Mouse (Mus musculus): ENCODE results near the gene Spem2. TPM values are rescaled to one million over a fixed set of nuclear protein-coding genes. Genes with fewer than 3 reads are reported as not detected.
A peak's percentile ranks its signal among the peaks of the same experiment; 100 is the strongest.

Gene Spem2
- total and polyA plus RNA-seq, 3 experiments: not detected

DNA sequence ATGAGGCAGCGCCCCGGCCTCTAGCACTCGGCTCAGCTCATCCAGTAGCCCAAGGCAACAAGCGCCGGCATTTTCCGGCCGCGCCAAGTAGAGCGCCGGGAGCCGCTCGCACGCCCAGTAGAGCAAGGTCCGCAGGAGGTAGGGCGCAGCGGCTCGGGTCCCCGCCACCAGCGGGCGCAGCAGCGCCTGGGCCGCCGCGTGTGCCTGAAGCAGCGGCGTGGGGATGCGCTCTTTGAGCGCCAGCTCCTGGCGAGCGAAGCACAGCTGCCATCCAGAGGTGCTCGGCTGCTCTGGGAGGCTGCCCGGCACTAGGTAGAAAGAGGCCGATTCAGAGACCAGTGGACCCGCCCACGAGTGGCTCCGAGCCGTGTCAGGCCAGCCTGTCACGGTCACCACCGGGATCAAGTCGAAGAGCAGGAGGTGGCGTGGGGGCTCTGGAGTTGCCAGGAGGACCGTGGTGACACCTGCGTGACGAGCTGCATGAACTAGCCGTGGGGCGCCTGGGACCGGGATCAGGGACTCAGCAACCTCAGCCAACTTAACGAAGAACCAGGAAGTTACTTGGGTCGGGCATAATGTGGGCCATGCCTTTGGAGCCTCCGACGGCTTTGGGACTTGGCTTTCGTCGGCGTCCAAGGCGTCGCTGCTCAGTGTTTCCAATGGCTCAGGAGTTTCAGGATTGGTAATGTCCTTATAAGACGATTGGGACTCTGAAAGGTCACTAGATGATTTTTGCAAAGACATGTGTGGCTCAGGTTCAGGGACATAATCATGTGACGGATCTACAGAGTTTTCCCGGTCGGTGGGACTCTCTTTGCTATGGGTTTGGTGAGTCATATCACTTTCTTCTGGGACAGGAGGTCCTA lies 14.2 kb downstream of the Spem2 start:
- Histone ChIP-seq H3K9ac (ENCODE audit: insufficient read depth, low read depth) (peak overlapping the region; percentile 2; the same call in 1 of the 2 replicates), H3K4me3 (replicated peaks in 1 of 3; ENCODE audit: low read depth in 2 of 3, low read length in 2 of 3, poor library complexity in 1 of 3) (peak overlapping the region; percentile 11 to 39 (median 31)), H3K79me2 (replicated peaks; ENCODE audit: control insufficient read depth, extremely low read depth, insufficient read depth, poor library complexity, severe bottlenecking) (no peaks in the 10 kb centered on the region), H3K36me3 (replicated peaks in 1 of 2; ENCODE audit: control insufficient read depth in 1 of 2, insufficient read depth in 1 of 2, low read length in 1 of 2) (no peaks in the 10 kb centered on the region), H3K4me1 (ENCODE audit: control insufficient read depth in 1 of 2, insufficient read depth in 2 of 2) (peaks cover 11 to 38% of the 10 kb centered on the region in 2 experiments), H3K4me2 (ENCODE audit: insufficient read depth, low read depth, poor library complexity, severe bottlenecking) (peak overlapping the region; percentile 72), H3K27ac (ENCODE audit: insufficient read depth, low read depth) (no peak overlapping the region), H3K9me3 (replicated peaks; ENCODE audit: low read length) (peaks cover 24% of the 10 kb centered on the region), H3K27me3 (replicated peaks) (peaks cover 50% of the 10 kb centered on the region)
- in situ Hi-C loops (cut with MboI; ENCODE audit: low pct_ligation_motif_present, low pct_unique_long_range_greater_than_20kb, low sequenced_read_pairs) (loop anchor here (5.0 kb wide), 1 partner anchor 73 kb away; the partner anchor contains the start of gene Tmem95), dilution Hi-C loops (cut with MboI; ENCODE audit: extremely low pct_ligation_motif_present, extremely low pct_unique_long_range_greater_than_20kb, low sequenced_read_pairs) (no loop called here)
- peak; percentile 72 for DNase-seq (ENCODE audit: extremely low read depth)
- no peak for TF ChIP-seq EP300 (IDR thresholded peaks at IDR 0.05; ENCODE audit: low read length)
- TF ChIP-seq MAZ (IDR thresholded peaks at IDR 0.05; ENCODE audit: low read depth, low read length): no peak; the same call in 1 of the 2 replicates
- TF ChIP-seq PAX5 (IDR thresholded peaks at IDR 0.05; ENCODE audit: low read length): no peak
- no peak for TF ChIP-seq ETS1 (conservative IDR thresholded peaks at IDR 0.05; ENCODE audit: low read depth, low read length)
- peak; percentile 53; the same call in 1 of the 2 replicates for TF ChIP-seq BHLHE40 (IDR thresholded peaks at IDR 0.05; ENCODE audit: low read depth, low read length)
- no peak for TF ChIP-seq TBP (conservative IDR thresholded peaks at IDR 0.05; ENCODE audit: low read depth, low read length)
- TF ChIP-seq POLR2A (IDR thresholded peaks at IDR 0.05; ENCODE audit: low read depth, low read length): peak; percentile 57
- no peak for TF ChIP-seq ZNF384 (IDR thresholded peaks at IDR 0.05; ENCODE audit: low read depth, low read length)
- TF ChIP-seq JUN (IDR thresholded peaks at IDR 0.05; ENCODE audit: insufficient read depth, low read depth, low read length): no peak
- no peak for TF ChIP-seq ZKSCAN1 (IDR thresholded peaks at IDR 0.05; ENCODE audit: borderline replicate concordance, low read depth, low read length)
- peak; percentile 60 for TF ChIP-seq SIN3A (IDR thresholded peaks at IDR 0.05; ENCODE audit: low read length)
- TF ChIP-seq POLR2AphosphoS2 (IDR thresholded peaks at IDR 0.05; ENCODE audit: low read depth, low read length): no peak
- peak; percentile 89 for TF ChIP-seq MAX (IDR thresholded peaks at IDR 0.05; ENCODE audit: low read length)
- TF ChIP-seq SMC3 (IDR thresholded peaks at IDR 0.05; ENCODE audit: low read depth, low read length): peak; percentile 95
- peak; percentile 99 for TF ChIP-seq UBTF (IDR thresholded peaks at IDR 0.05; ENCODE audit: low read depth, low read length)
- TF ChIP-seq MXI1 (IDR thresholded peaks at IDR 0.05; ENCODE audit: low read depth, low read length): peak; percentile 88
- TF ChIP-seq MAFK (IDR thresholded peaks at IDR 0.05; ENCODE audit: insufficient replicate concordance, low read length): peak; percentile 20; the same call in 1 of the 2 replicates
- peak; percentile 87 for TF ChIP-seq RAD21 (IDR thresholded peaks at IDR 0.05; ENCODE audit: low read depth, low read length)
- TF ChIP-seq ELF1 (IDR thresholded peaks at IDR 0.05; ENCODE audit: low read depth, low read length): peak; percentile 49
- TF ChIP-seq USF2 (conservative IDR thresholded peaks at IDR 0.05; ENCODE audit: low read depth, low read length): no peak
- 0 out of 2 replicates have a peak, but pooled peaks have one; percentile 43 for TF ChIP-seq ZMIZ1 (IDR thresholded peaks at IDR 0.05; ENCODE audit: low read depth, low read length)
- TF ChIP-seq GABPA (IDR thresholded peaks at IDR 0.05; ENCODE audit: insufficient replicate concordance, low read depth, low read length): no peak
- 0 out of 2 replicates have a peak, but pooled peaks have one; percentile 29 for TF ChIP-seq RCOR1 (conservative IDR thresholded peaks at IDR 0.05; ENCODE audit: low read depth, low read length)
- TF ChIP-seq NELFE (IDR thresholded peaks at IDR 0.05; ENCODE audit: low read depth, low read length): peak; percentile 53; the same call in 1 of the 2 replicates
- no peak for TF ChIP-seq E2F4 (IDR thresholded peaks at IDR 0.05; ENCODE audit: insufficient replicate concordance, low read depth, low read length)
- TF ChIP-seq ZC3H11A (IDR thresholded peaks at IDR 0.05; ENCODE audit: low read depth, low read length): peak; percentile 49
- TF ChIP-seq HCFC1 (IDR thresholded peaks at IDR 0.05; ENCODE audit: low read depth, low read length): peak; percentile 43
- TF ChIP-seq IRF4 (IDR thresholded peaks at IDR 0.05; ENCODE audit: low read depth, low read length): no peak; the same call in none of the 2 replicates
- TF ChIP-seq CTCF (conservative IDR thresholded peaks at IDR 0.05 in 1 of 2, IDR thresholded peaks at IDR 0.05 in 1 of 2; ENCODE audit: low read depth in 2 of 2, low read length in 2 of 2): peak in 1 of 2 experiments; percentile 98; a peak in 2 of 4 replicates
- TF ChIP-seq KAT2A (IDR thresholded peaks at IDR 0.05; ENCODE audit: insufficient replicate concordance, low read length): no peak
- TF ChIP-seq USF1 (IDR thresholded peaks at IDR 0.05; ENCODE audit: low read depth, low read length): no peak
- no peak for TF ChIP-seq JUND (conservative IDR thresholded peaks at IDR 0.05; ENCODE audit: low read depth, low read length)
- peak; percentile 84; the same call in 1 of the 2 replicates for TF ChIP-seq MYC (IDR thresholded peaks at IDR 0.05; ENCODE audit: low read depth, low read length)
- TF ChIP-seq MEF2A (IDR thresholded peaks at IDR 0.05; ENCODE audit: borderline replicate concordance, low read depth, low read length): peak; percentile 80; the same call in 1 of the 2 replicates
- TF ChIP-seq NRF1 (IDR thresholded peaks at IDR 0.05; ENCODE audit: low read depth, low read length): peak; percentile 58; the same call in 1 of the 2 replicates
- TF ChIP-seq CHD2 (IDR thresholded peaks at IDR 0.05; ENCODE audit: low read length): no peak
- no peak; the same call in 1 of the 2 replicates for TF ChIP-seq CHD1 (IDR thresholded peaks at IDR 0.05; ENCODE audit: low read depth, low read length)

All from CH12.LX (cell line).